Mouse (Mus musculus): ENCODE results near the gene Tspan7.

Tspan7 gene

GRCm38 (mm10) chrX:10549708-10550107, 64.8 kb downstream of the Tspan7 start:
- no peak for DNase-seq (ENCODE audit: low read depth, low spot score)

GRCm38 (mm10) chrX:10556899-10557298, 71.9 kb downstream of the Tspan7 start:
- DNase-seq (ENCODE audit: low read depth, low spot score), result no peak

- DNase-seq (ENCODE audit: low read depth, low spot score), result no peak
These were observed 72.6 kb downstream of the Tspan7 start for GRCm38 (mm10) chrX:10557596-10557995.

- DNase-seq (ENCODE audit: low read depth, low spot score), result no peak
These were observed 73.7 kb downstream of the Tspan7 start for GRCm38 (mm10) chrX:10558625-10559024.

GRCm38 (mm10) chrX:10565811-10566210, 80.9 kb downstream of the Tspan7 start:
- no peak for DNase-seq (ENCODE audit: low read depth, low spot score)

- no peak for DNase-seq (ENCODE audit: low read depth, low spot score)
These were observed 89.6 kb downstream of the Tspan7 start for GRCm38 (mm10) chrX:10574523-10574922.

GRCm38 (mm10) chrX:10575406-10575805, 90.4 kb downstream of the Tspan7 start:
- DNase-seq (ENCODE audit: low read depth, low spot score), result no peak

GRCm38 (mm10) chrX:10576349-10576748, 91.4 kb downstream of the Tspan7 start:
- DNase-seq (ENCODE audit: low read depth, low spot score), result no peak

- peak; percentile 32 for DNase-seq (ENCODE audit: low read depth, low spot score)
These were observed 92.4 kb downstream of the Tspan7 start for GRCm38 (mm10) chrX:10577356-10577755.

- DNase-seq (ENCODE audit: low read depth, low spot score), result no peak
These were observed 97.8 kb downstream of the Tspan7 start for GRCm38 (mm10) chrX:10582731-10583130.

- no peak for DNase-seq (ENCODE audit: low read depth, low spot score)
These were observed 107.3 kb downstream of the Tspan7 start for GRCm38 (mm10) chrX:10592244-10592643.

GRCm38 (mm10) chrX:10593561-10593960, 108.6 kb downstream of the Tspan7 start:
- DNase-seq (ENCODE audit: low read depth, low spot score), result no peak

- peak; percentile 46 for DNase-seq (ENCODE audit: low read depth, low spot score)
These were observed 132.2 kb downstream of the Tspan7 start for GRCm38 (mm10) chrX:10617119-10617518.

GRCm38 (mm10) chrX:10641062-10641461, 156.1 kb downstream of the Tspan7 start:
- DNase-seq (ENCODE audit: low read depth, low spot score), result no peak

All from mesoderm, embryonic 11.5 days (tissue).